ENCODE assay signal across 18 mouse cellular contexts in the genomic region with DNA sequence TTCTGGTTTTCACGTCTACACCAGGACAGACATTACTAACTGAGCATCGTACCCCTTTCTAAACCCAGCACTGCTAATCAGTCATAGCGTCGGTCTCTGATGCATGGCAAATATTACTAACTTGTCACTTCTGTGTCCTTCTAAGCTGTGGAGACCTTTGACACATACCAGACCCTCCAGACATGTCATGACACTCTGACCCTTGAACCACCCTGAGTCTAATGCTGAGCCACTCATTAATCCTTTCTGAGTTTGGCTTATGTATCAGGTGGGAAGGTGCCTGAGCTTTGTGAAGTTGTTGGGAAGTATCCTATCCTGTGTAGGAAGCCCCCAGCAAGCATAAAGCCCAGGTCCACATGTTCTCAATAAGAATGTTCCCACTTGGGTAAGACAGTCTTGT. TPM values are rescaled to one million over a fixed set of nuclear protein-coding genes. Genes with fewer than 3 reads are reported as not detected.
"Had no signal": no experiment of that assay in that cellular context is flagged by ENCODE, and none has a peak within 500 bp of the region (broad histone marks: within the 10 kb centered on the region; RNA-seq: fewer than 3 reads in every experiment).

No protein-coding gene starts in this region.

- H3K9ac ChIP-seq: liver, embryonic 15.5 days; lung, embryonic 15.5 days; midbrain, embryonic 13.5 days; midbrain, embryonic 15.5 days; neural tube, embryonic 12.5 days; stomach, embryonic 15.5 days had no signal

- ATAC-seq: lung, postnatal 0 days; midbrain, embryonic 13.5 days; midbrain, embryonic 15.5 days had no signal

- H3K9me3 ChIP-seq: liver, embryonic 15.5 days; lung, embryonic 15.5 days; megakaryocyte, embryonic 14.5 days; midbrain, embryonic 13.5 days; midbrain, embryonic 15.5 days; neural tube, embryonic 12.5 days; stomach, embryonic 15.5 days had no signal

- H3K27me3 ChIP-seq: liver, embryonic 15.5 days; lung, embryonic 15.5 days; megakaryocyte, embryonic 14.5 days; midbrain, embryonic 13.5 days; midbrain, embryonic 15.5 days; neural tube, embryonic 12.5 days; stomach, embryonic 15.5 days had no signal

- H3K27ac ChIP-seq: lung, embryonic 15.5 days; macrophage; midbrain, embryonic 13.5 days; midbrain, embryonic 15.5 days; neural tube, embryonic 12.5 days; stomach, embryonic 15.5 days; stomach, postnatal 0 days had no signal

- DNase-seq: lung, adult 2 months; lung, postnatal 14 days; lung, postnatal 36 days; right cerebral cortex, postnatal 14 days; thymus, adult 2 months; thymus, postnatal 25 days; thymus, postnatal 4 days had no signal

- H3K4me2 ChIP-seq: liver, embryonic 15.5 days; lung, embryonic 15.5 days; midbrain, embryonic 11.5 days; midbrain, embryonic 13.5 days; midbrain, embryonic 15.5 days; neural tube, embryonic 12.5 days; stomach, embryonic 15.5 days had no signal

- H3K4me3 ChIP-seq: liver, embryonic 15.5 days; lung, embryonic 15.5 days; megakaryocyte, embryonic 14.5 days; midbrain, embryonic 13.5 days; midbrain, embryonic 15.5 days; neural tube, embryonic 12.5 days; stomach, embryonic 15.5 days had no signal

RNA-seq across cellular contexts. Expression of gene Grin3b, which starts 20.6 kb away (rescaled TPM):
- polyA plus RNA-seq: lung, adult 2 months; macrophage had no signal
